Mouse (Mus musculus) T-helper 2 cell (primary cell): ENCODE measurements around the gene Ccdc66.

Source experiments
- in situ Hi-C: fragments of 300-600 bp; cut with MboI, MseI; formaldehyde crosslinking; loops from one replicate; pipeline ENCODE4 v1.15.1; 2025; ENCODE audit warnings: high pct_unique_total_duplicates

The Ccdc66 gene

GRCm38 (mm10) chr14:27507894-27508643, at the start of gene Ccdc66:
Ccdc66 (minus strand) TSS chr14:27508460.
- in situ Hi-C loops, result loop anchor here (25.0 kb wide), 1 partner anchor 229 kb away; no protein-coding TSS in a partner anchor

- in situ Hi-C loops, result no loop called here
Observed at GRCm38 (mm10) chr14:27543838-27544426, 35.7 kb upstream of the Ccdc66 start.

GRCm38 (mm10) chr14:27536441-27536840, 28.2 kb upstream of the Ccdc66 start:
- in situ Hi-C loops, result no loop called here

- in situ Hi-C loops, result loop anchor here (25.0 kb wide), 1 partner anchor 213 kb away; no protein-coding TSS in a partner anchor
Observed at GRCm38 (mm10) chr14:27524541-27524940, 16.3 kb upstream of the Ccdc66 start.

- in situ Hi-C loops, result loop anchor here (25.0 kb wide), 1 partner anchor 229 kb away; no protein-coding TSS in a partner anchor
Observed at GRCm38 (mm10) chr14:27508644-27509301, 513 bp upstream of the Ccdc66 start.

- in situ Hi-C loops, result loop anchor here (25.0 kb wide), 1 partner anchor 236 kb away; no protein-coding TSS in a partner anchor
Observed at GRCm38 (mm10) chr14:27501096-27501495, 7.2 kb downstream of the Ccdc66 start.

- in situ Hi-C loops, result loop anchor here (5.0 kb wide), 1 partner anchor 41 kb away; no protein-coding TSS in a partner anchor
Observed at GRCm38 (mm10) chr14:27493516-27493915, 14.7 kb downstream of the Ccdc66 start.

- in situ Hi-C loops, result loop anchor here (5.0 kb wide), 1 partner anchor 39 kb away; no protein-coding TSS in a partner anchor
Observed at GRCm38 (mm10) chr14:27491399-27491798, 16.9 kb downstream of the Ccdc66 start.

- in situ Hi-C loops, result no loop called here
Observed at GRCm38 (mm10) chr14:27446963-27447362, 61.3 kb downstream of the Ccdc66 start.

GRCm38 (mm10) chr14:27444851-27445281, 63.4 kb downstream of the Ccdc66 start:
- in situ Hi-C loops, result no loop called here

GRCm38 (mm10) chr14:27440921-27441320, 67.3 kb downstream of the Ccdc66 start:
- in situ Hi-C loops, result no loop called here

- in situ Hi-C loops, result no loop called here
Observed at GRCm38 (mm10) chr14:27436826-27437225, 71.4 kb downstream of the Ccdc66 start.

GRCm38 (mm10) chr14:27436116-27436515, 72.1 kb downstream of the Ccdc66 start:
- in situ Hi-C loops, result no loop called here

- in situ Hi-C loops, result no loop called here
Observed at GRCm38 (mm10) chr14:27432064-27432463, 76.2 kb downstream of the Ccdc66 start.
